Mouse (Mus musculus): ENCODE results near the gene Park7. TPM values are rescaled to one million over a fixed set of nuclear protein-coding genes. Genes with fewer than 3 reads are reported as not detected.
"Not testable (repeated sequence)": the region's sequence is repeated elsewhere in the genome, so short reads cannot be mapped to it uniquely, and the experiment has no call there.

The Park7 gene
- polyA plus RNA-seq, 3 experiments from 2014 or later: 379 to 537 (median 522) TPM

DNA sequence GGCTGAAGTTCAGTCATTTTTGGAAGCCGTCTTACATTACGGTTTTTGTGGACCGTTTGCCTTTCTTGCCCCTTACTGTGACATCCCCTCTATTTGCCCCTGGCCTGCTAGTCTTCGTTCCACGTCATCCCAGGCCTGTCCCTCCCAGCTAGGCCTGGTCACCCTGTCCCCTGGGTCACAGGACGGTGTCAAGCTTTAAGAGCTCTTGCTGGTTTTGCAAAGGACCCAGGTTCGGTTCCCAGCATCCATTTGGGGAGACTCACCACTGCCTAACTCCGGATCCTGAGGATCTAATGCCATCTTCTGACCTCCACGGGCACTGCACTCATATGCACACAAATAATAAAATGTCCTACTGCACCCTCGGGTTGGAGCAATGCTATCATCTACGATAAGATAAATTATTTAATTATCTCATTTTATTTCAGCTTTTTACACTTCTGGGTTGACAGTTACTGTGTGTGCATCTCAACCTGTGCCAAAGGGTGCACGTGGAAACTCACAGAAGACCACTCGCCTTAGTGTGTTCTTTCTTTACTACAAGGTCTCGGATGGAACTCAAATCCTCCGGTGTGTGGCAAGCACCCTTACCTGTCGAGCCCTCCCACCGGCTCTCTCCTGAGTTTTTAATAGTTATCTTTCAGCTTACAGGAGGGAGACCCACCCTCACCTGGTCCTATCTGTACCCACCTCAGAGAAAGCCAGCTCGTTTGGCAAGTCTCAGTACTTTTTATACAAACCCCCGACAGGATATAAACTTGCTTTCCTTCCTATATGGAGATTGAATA is 3.9 kb downstream of the Park7 start:
- no peak for ATAC-seq

GRCm38 (mm10) chr4:150909451-150910156 is 4.6 kb downstream of the Park7 start:
- peak; percentile 68 for ATAC-seq

- not testable (repeated sequence) for ATAC-seq
These were observed 5.7 kb downstream of the Park7 start for GRCm38 (mm10) chr4:150908512-150908911.

GRCm38 (mm10) chr4:150907099-150907498 is 7.1 kb downstream of the Park7 start:
- ATAC-seq: no peak

- no peak for ATAC-seq
These were observed 11.0 kb downstream of the Park7 start for GRCm38 (mm10) chr4:150903091-150903742.

DNA sequence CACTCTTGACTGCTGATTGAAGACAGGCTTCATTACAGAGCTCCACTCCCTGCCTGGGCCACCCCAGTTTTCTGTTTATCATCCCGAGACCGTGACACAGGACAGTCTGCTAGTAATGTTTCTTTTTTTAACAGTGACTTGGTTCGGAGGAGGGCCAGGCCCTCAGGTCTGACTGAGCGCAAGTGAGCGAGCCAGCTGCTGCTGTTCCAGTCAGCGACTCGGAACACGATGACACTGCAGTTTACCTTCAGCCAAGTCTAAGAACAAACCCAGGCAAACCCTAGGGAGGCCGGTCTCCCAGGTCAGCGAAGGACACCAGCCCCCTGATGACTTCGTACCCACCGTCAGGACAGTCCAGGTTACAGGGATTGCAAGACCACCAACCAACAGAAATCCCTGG is 12.2 kb downstream of the Park7 start:
- ATAC-seq: no peak

DNA sequence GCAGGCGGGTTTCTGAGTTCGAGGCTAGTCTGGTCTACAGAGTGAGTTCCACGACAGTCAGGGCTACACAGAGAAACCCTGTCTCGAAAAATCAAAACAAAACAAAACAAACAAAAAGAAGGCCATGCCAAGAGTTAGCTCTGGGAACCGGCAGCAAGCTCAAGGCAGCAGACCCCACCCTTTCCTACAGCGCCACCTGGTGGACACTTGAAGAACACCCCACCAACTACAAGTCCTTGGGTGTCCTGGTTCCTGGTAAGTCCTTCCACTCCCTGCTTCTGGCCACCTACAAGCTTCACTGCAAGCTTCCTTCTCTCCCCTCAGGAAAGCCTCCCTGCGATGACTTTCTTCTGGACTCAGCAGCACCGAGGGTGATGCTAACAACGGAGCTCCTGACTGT is 12.6 kb downstream of the Park7 start:
- peak; percentile 60 for ATAC-seq

DNA sequence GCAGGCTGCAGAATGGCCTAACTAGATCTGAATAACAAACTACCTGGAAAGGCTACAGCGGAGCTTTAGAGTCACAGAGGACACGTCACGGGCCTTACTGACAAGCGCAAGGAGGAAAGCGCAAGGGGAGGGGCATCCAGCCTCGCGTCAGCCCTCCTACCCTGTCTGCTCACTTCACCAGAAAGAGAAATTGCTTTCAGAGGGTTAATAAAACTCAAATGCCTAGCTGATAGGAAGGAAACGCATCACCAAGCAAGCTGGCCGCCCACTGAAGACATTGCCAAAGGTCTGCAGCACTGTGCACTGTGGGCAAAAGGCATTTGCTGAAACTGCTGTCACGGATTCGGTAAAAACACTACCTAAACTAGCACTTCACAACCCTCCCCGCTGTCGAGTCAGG is 13.8 kb downstream of the Park7 start:
- ATAC-seq: no peak

GRCm38 (mm10) chr4:150898716-150899365 is 15.4 kb downstream of the Park7 start:
- peak; percentile 86 for ATAC-seq

GRCm38 (mm10) chr4:150896896-150897624 is 17.2 kb downstream of the Park7 start:
- no peak for ATAC-seq

DNA sequence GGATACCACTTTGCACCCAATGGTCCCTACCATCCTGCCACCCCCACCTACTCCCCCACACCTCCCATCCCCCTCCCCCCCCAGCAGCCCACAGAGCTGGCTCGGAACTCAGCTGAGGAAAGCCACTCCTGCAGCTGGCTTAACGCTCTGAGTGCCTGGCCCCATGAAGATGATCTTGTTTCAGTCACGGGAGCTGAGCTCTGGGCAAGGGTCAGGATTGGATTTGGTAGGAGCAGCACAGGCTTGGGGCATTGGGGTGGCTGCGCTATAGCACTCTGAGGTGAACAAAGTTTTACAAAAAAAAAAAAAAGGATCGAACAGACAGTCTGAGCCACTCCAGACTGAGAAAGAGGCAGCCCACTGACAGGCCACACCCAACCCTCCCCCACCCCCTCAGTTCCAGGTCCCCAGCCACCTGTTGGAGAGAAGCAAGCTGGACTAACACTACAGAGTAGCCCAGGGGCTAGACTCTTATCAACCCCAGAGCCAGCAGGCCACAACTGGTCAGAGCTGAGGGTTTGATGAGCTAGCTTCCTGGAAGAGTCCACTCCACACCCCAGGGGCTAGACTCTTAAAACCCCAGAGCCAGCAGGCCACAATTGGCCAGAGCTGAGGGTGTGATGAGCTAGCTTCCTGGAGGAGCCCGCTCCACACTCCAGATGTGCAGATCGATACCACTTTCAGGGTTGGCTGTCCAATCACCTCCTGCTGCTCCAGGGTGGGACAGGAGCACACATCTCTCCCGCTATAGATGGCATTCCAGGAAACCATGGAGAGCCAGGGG is 19.3 kb downstream of the Park7 start:
- no peak for ATAC-seq

DNA sequence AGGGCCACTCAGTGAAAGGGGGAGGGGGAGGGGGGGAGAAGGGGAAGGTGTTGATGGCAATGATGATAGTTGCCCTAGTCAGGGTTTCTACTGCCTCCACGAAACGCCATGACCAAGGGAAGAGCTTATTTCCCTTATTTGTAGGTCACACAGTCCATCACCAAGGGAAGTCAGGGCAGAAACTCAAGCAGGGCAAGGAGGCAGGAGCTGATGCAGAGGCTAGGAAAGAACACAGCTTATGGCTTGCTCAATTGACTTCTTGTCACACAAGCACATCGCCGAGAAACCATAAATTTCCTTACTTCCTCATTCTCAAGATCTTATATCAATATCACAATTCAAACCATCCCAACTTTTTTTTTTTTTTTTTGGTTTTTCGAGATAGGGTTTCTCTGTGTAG is 22.9 kb downstream of the Park7 start:
- ATAC-seq: no peak

DNA sequence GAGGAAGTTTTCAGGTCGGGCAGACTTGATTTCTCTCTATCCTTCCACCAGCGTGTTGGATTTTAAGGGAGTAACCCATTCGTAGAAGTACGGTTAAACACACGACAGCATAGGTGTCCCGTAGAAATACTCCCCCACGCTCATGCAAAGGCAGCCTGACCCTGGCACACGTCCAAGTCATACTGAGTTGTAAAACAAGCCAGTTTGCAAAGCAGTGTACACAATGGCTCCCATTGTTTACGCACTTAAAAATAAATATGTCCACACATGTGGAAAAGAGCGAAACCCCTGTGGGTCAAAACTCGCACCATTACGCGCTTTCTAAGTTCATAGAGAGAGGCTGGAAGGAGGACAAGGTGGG is 24.3 kb downstream of the Park7 start:
- ATAC-seq: no peak

DNA sequence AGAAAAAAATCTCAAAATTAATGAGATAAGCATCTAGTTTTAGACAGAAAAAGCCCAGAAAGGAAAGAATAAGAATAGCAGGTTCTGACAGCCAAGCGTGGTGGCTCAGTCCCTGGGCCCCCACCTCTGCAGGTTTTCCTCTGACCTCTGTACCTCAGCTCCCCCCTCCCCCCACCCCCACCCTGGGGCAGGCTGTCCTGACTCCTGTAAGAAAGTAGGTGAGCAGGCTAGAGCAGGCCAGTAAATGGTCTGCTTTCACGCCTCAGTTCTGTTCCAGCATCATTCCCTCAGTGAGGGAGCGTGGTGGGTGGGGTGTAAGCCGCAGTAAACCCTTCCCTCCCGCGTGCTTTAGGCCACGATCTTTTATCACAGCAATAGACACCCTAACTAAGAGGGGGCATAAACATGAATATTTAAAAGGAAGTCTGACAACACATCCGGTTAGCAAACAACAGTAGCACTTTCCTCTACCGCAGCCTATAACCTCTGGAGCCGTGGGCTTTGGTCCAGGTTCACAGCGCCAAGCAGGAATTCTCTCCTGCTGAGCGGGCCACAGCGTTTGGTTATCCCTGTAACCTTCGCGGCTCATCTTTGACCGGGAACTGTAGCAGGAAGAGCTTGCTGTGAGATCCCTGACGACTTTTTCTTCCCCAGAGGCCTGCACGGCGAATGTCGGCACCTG is 24.8 kb downstream of the Park7 start:
- no peak for ATAC-seq

GRCm38 (mm10) chr4:150888492-150888891 is 25.7 kb downstream of the Park7 start:
- no peak for ATAC-seq

GRCm38 (mm10) chr4:150887903-150888302 is 26.3 kb downstream of the Park7 start:
- no peak for ATAC-seq

- ATAC-seq: no peak
These were observed 31.6 kb downstream of the Park7 start for GRCm38 (mm10) chr4:150882632-150883031.

DNA sequence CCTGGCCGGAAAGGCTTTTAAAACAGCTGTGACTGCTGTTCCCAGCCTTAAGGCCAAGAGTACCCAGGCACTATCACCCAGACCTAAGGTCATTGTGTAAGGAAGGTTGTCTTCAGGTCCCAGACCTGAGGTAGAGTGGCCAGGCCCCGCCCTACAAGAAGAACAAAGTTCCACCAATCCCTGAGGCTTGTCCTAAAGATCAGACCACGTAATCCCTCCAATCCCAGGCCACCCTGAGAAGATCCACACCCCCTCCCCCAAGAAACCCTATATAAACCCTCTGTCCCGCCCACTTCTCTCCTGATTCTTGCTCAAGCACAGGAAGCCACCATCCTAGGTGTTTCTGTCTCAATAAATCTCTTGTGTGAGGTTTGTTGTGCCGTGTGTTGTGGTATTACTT is 33.9 kb downstream of the Park7 start:
- no peak for ATAC-seq

GRCm38 (mm10) chr4:150879631-150880030 is 34.6 kb downstream of the Park7 start:
- no peak for ATAC-seq

GRCm38 (mm10) chr4:150875393-150875792 is 38.8 kb downstream of the Park7 start:
- no peak for ATAC-seq

DNA sequence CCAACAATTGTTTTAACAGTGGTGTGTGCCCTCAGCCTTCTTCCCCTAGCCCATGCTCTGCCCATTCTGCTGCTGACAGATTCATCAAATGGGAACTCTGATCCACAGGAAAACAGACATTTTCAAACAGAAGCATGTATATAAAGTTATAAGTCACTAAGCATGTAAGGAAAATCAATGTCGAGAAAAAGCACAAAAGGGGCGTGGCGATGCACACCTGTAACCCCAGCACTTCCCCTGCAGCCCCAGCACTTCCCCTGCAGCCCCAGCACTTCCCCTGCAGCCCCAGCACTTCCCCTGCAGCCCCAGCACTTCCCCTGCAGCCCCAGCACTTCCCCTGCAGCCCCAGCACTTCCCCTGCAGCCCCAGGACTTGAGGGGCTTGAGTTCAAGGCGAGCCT is 39.8 kb downstream of the Park7 start:
- ATAC-seq: not testable (repeated sequence)

All from inflammation-experienced regulatory T-cells, adult 6 months (primary cell).